Mouse (Mus musculus) CH12F3 (cell line): ENCODE results near the gene Bcl2l2.

Experiments
- in situ Hi-C: fragments of 300-500 bp; cut with MboI; formaldehyde crosslinking; loops from 2 replicates; pipeline ENCODE4 v1.14.3; 2020; ENCODE audit warnings: low sequenced_read_pairs

Gene Bcl2l2

GRCm38 (mm10) chr14:54883154-54884021 is at the start of gene Bcl2l2, which contains the start of gene Gm20521:
TSS of gene Bcl2l2 (plus strand) at chr14:54883377.
TSS of gene Gm20521 (plus strand) at chr14:54883441.
- in situ Hi-C loops: no loop called here

- in situ Hi-C loops: loop anchor here (10.0 kb wide), 1 partner anchor 171 kb away; the partner anchor contains the start of gene Ngdn
Measured at GRCm38 (mm10) chr14:54843461-54843860, 39.7 kb upstream of the Bcl2l2 start.

GRCm38 (mm10) chr14:54855726-54856125 is 27.5 kb upstream of the Bcl2l2 start:
- in situ Hi-C loops: no loop called here

- in situ Hi-C loops: no loop called here
Measured at GRCm38 (mm10) chr14:54856703-54857102, 26.5 kb upstream of the Bcl2l2 start.

GRCm38 (mm10) chr14:54857891-54858290 is 25.3 kb upstream of the Bcl2l2 start:
- in situ Hi-C loops: no loop called here

GRCm38 (mm10) chr14:54860511-54860910 is 22.7 kb upstream of the Bcl2l2 start:
- in situ Hi-C loops: no loop called here

GRCm38 (mm10) chr14:54863501-54864312 is 19.5 kb upstream of the Bcl2l2 start:
- in situ Hi-C loops: no loop called here

- in situ Hi-C loops: no loop called here
Measured at GRCm38 (mm10) chr14:54864313-54865036, 18.7 kb upstream of the Bcl2l2 start.

- in situ Hi-C loops: no loop called here
Measured at GRCm38 (mm10) chr14:54865626-54866025, 17.6 kb upstream of the Bcl2l2 start.

- in situ Hi-C loops: no loop called here
Measured at GRCm38 (mm10) chr14:54866268-54866667, 16.9 kb upstream of the Bcl2l2 start.

GRCm38 (mm10) chr14:54866936-54867335 is 16.2 kb upstream of the Bcl2l2 start:
- in situ Hi-C loops: no loop called here

GRCm38 (mm10) chr14:54868026-54868425 is 15.2 kb upstream of the Bcl2l2 start:
- in situ Hi-C loops: no loop called here

- in situ Hi-C loops: no loop called here
Measured at GRCm38 (mm10) chr14:54870861-54871260, 12.3 kb upstream of the Bcl2l2 start, which contains the start of gene Homez. TSS of gene Homez (minus strand) at chr14:54870961.

GRCm38 (mm10) chr14:54874165-54874564 is 9.0 kb upstream of the Bcl2l2 start:
- in situ Hi-C loops: no loop called here

- in situ Hi-C loops: no loop called here
Measured at GRCm38 (mm10) chr14:54875844-54876538, 7.2 kb upstream of the Bcl2l2 start.

GRCm38 (mm10) chr14:54876539-54877047 is 6.6 kb upstream of the Bcl2l2 start:
- in situ Hi-C loops: no loop called here

- in situ Hi-C loops: no loop called here
Measured at GRCm38 (mm10) chr14:54877048-54877715, 6.0 kb upstream of the Bcl2l2 start, which contains the start of gene Ppp1r3e. TSS of gene Ppp1r3e (minus strand) at chr14:54877550.

GRCm38 (mm10) chr14:54884022-54884712 is 990 bp downstream of the Bcl2l2 start:
- in situ Hi-C loops: no loop called here

GRCm38 (mm10) chr14:54885309-54885708 is 2.1 kb downstream of the Bcl2l2 start:
- in situ Hi-C loops: no loop called here
